13 mouse cellular contexts compared by ENCODE assay signal in the genomic region with DNA sequence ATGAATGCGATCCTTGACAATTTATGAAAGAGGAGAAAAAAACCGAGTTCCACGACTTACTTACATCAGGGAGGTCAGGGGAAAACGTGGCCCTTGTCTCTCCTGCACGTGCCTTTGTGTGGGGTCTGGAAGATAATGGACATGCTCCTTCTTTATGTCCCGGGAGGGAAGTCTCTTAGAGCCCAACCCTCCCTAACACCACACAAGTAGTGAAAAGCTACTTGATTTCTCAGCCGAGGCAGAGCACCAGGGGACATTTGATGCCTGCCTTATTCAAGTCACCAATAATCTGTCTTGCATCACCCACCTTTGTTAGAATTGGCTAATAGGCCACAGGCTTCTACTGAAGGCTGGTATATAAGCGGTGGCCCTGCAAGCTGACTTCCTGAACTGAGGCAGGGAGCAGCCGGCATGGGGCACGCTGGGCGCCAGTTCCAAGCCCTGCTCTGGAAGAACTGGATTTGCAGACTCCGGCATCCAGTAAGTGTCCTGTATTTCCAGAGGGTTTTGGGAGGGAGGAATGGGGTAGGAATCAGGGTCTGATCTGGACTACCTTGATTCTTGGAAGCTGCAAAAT. TPM values are rescaled to one million over a fixed set of nuclear protein-coding genes. Genes with fewer than 3 reads are reported as not detected.
A peak's percentile ranks its signal among the peaks of the same experiment; 100 is the strongest.
DNase-seq lines count a peak whose midpoint lies in the region; ATAC-seq lines count a peak whose summit lies in the region.
"Had no signal": no experiment of that assay in that cellular context is flagged by ENCODE, and none has a peak within 500 bp of the region (broad histone marks: within the 10 kb centered on the region; RNA-seq: fewer than 3 reads in every experiment).

Gene Abca13 (plus strand): TSS at position 388 of the 577 bp plus-strand sequence.

- H3K36me3 ChIP-seq in neural tube, embryonic 15.5 days: no peaks in the 10 kb centered on the region
- H3K36me3 ChIP-seq: G1E; heart, embryonic 13.5 days had no signal

- WGBS in neural tube, embryonic 15.5 days: 50% methylated on average over 12 of the region's 12 CpGs

- H3K27me3 ChIP-seq in neural tube, embryonic 15.5 days (replicated peaks): no peaks in the 10 kb centered on the region
- H3K27me3 ChIP-seq: heart, embryonic 13.5 days had no signal

- no peak for ATAC-seq in neural tube, embryonic 15.5 days (ENCODE audit: low FRiP score)
- ATAC-seq in erythroblast, adult 5-6 weeks (replicated peaks; ENCODE audit: low FRiP score, poor library complexity, severe bottlenecking): no peak
- ATAC-seq: inflammation-experienced regulatory T-cells, adult 6 months had no signal

- no peak within 1 kb of the TSS for H3K4me2 ChIP-seq in neural tube, embryonic 15.5 days
- H3K4me2 ChIP-seq: heart, embryonic 13.5 days had no signal

- no peaks in the 10 kb centered on the region for H3K4me1 ChIP-seq in neural tube, embryonic 15.5 days
- H3K4me1 ChIP-seq: heart, embryonic 13.5 days had no signal

- H3K4me3 ChIP-seq in neural tube, embryonic 15.5 days (replicated peaks): no peak within 1 kb of the TSS
- H3K4me3 ChIP-seq: heart, embryonic 13.5 days; left cerebral cortex, adult 2 months had no signal

- no peaks in the 10 kb centered on the region for H3K9me3 ChIP-seq in neural tube, embryonic 15.5 days (replicated peaks)
- H3K9me3 ChIP-seq: heart, embryonic 13.5 days had no signal

- no peak within 1 kb of the TSS for H3K9ac ChIP-seq in neural tube, embryonic 15.5 days (replicated peaks)
- H3K9ac ChIP-seq: heart, embryonic 13.5 days had no signal

- no peak within 1 kb of the TSS for H3K27ac ChIP-seq in neural tube, embryonic 15.5 days (replicated peaks)
- H3K27ac ChIP-seq: heart, embryonic 13.5 days; left cerebral cortex, adult 2 months had no signal

- DNase-seq in neural tube, embryonic 10.5 days (ENCODE audit: extremely low spot score, low spot score): peak; percentile 21
- peak; percentile 22 to 34 for DNase-seq in kidney, postnatal 36 days
- DNase-seq in retina, postnatal 1 day: peak; percentile 39
- DNase-seq in spleen, postnatal 36 days (ENCODE audit: low spot score in 2 of 2): no peak
- no peak for DNase-seq in layer of hippocampus, adult 8-10 months (ENCODE audit: low spot score in 2 of 2)
- DNase-seq in adipocyte (ENCODE audit: low spot score): no peak
- DNase-seq: cerebellum, adult 11 months had no signal

RNA-seq across cellular contexts. Expression of gene Abca13, which starts in this region (rescaled TPM):
- polyA plus RNA-seq in neural tube, embryonic 15.5 days (2015; fragmentation: Nextera tagmentation; extraction: Ambion mirVana): 0.01 TPM in 2 replicates
- total RNA-seq in erythroblast, adult 5-6 weeks (2015; ENCODE audit: low replicate concordance): 11.9 and 17.7 TPM in 2 replicates
- 10.3 and 11.3 TPM in 2 replicates for total RNA-seq in erythroblast, adult 5-6 weeks (2017; ENCODE audit: low replicate concordance)
- total RNA-seq in layer of hippocampus, adult 8-10 months (2022): under 1 TPM in 2 of 4 experiments, not detected in 2; 0.02 to 0.05 TPM
- polyA plus RNA-seq: G1E; inflammation-experienced regulatory T-cells, adult 6 months had no signal

Comparison
In these comparisons a context has a peak if more than half of its experiments do, and no peak if none do; other contexts are left out.
1. RNA of gene Abca13 (total RNA-seq): 10.3 to 17.7 TPM in erythroblast, adult 5-6 weeks; 0.02 to 0.05 TPM in layer of hippocampus, adult 8-10 months; every median in the first group is over 4 times any median in the second.
2. DNase-seq: peak in neural tube, embryonic 10.5 days (single experiment), kidney, postnatal 36 days (2 of 2) and retina, postnatal 1 day (single experiment); none in spleen, postnatal 36 days (0 of 2), layer of hippocampus, adult 8-10 months (0 of 2) and adipocyte (single experiment).